Mouse (Mus musculus): Measurements from ENCODE around the gene Colec11.

Gene Colec11

DNA sequence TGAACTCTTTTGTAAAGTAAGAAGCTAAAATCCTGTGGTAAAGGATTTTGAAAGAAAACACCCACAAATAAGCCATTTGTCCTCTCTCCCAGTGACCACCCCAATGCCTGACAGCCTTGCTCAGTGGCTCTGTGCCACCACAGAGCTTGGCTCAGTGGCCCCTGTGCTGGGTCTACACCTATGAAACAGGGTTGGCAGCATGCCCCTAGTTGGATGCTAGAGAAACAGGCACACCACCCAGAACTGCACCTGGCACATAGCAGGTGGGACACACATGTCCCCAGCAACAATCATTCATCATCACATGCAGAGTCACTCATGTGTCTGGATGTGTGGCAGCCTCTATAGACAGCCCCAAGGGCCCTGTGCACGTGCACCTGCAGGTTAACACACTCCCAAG lies 19.7 kb downstream of the Colec11 start:
- in situ Hi-C loops (cut with MboI, MseI) = no loop called here

DNA sequence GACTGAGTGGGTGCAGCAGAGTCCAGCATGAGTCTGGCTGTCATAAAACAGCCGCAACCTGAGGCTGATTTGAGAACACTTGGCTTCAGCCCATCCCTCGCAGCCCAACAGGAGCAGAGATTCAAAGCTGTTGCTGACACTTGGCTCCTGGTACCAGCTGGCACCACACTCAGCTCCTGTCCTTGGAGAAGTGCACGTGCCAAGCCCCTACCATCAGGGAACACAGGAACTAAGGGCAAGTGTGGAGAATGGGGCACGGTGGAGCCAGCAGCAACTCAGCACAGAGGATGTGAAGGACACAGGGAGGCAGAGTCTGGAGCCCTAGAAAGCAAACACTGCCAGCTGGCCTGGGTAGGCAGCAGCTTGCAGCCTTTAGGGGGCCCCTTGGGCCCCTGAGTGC lies 20.9 kb downstream of the Colec11 start:
- in situ Hi-C loops (cut with MboI, MseI) = no loop called here

- in situ Hi-C loops (cut with MboI, MseI) = loop anchor here (25.0 kb wide), 2 partner anchors 1314 to 1439 kb away; no protein-coding TSS in a partner anchor
These were observed 24.6 kb downstream of the Colec11 start for GRCm38 (mm10) chr12:28598526-28598991.

GRCm38 (mm10) chr12:28598110-28598509 lies 25.1 kb downstream of the Colec11 start:
- in situ Hi-C loops (cut with MboI, MseI) = loop anchor here (25.0 kb wide), 2 partner anchors 1314 to 1439 kb away; no protein-coding TSS in a partner anchor

DNA sequence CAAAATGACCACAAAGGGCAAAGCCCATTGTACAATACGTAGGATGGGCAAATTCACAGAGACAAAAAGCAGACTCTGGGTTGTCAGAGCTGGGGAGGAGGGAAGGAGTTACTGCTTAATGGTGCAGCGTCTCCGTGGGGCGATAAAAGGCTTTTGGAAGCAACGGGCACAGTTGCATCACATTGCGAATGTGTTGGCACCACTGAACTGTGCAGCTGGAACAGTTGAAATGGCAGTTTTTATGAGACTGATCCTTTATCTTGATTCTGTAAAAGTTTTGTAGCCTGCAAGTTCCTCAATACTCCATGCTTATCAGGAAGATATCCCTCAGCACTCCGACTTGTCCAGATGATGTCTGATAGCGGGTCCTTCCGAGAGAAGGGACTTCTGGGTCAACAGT lies 25.5 kb downstream of the Colec11 start:
- in situ Hi-C loops (cut with MboI, MseI) = loop anchor here (25.0 kb wide), 2 partner anchors 1315 to 1440 kb away; no protein-coding TSS in a partner anchor

GRCm38 (mm10) chr12:28596851-28597250 lies 26.3 kb downstream of the Colec11 start:
- in situ Hi-C loops (cut with MboI, MseI) = loop anchor here (25.0 kb wide), 2 partner anchors 1315 to 1440 kb away; no protein-coding TSS in a partner anchor

GRCm38 (mm10) chr12:28590428-28590827 lies 32.7 kb downstream of the Colec11 start:
- in situ Hi-C loops (cut with MboI, MseI) = loop anchor here (25.0 kb wide), 2 partner anchors 1322 to 1447 kb away; no protein-coding TSS in a partner anchor

GRCm38 (mm10) chr12:28589090-28589868 lies 33.9 kb downstream of the Colec11 start:
- in situ Hi-C loops (cut with MboI, MseI) = loop anchor here (25.0 kb wide), 2 partner anchors 1323 to 1448 kb away; no protein-coding TSS in a partner anchor

DNA sequence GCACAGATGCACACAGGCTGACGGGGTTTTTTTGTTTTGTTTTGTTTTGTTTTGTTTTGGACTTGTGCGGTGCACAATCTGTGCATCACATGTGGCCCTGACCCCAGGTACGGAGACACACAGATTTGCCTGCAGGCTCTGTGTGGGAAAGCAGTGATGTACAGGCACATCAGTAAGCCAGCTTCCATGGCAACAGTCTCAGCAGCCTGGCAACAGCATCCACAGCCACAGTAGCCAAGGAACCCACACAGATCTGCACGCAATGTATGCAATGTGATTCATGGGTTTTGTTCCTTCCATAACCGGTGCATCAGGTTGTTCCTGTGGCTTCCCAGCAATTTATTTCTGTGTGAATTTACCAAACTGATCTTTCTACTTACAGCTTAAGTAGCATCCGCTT lies 35.2 kb downstream of the Colec11 start:
- in situ Hi-C loops (cut with MboI, MseI) = loop anchor here (25.0 kb wide), 2 partner anchors 1324 to 1449 kb away; no protein-coding TSS in a partner anchor

GRCm38 (mm10) chr12:28584036-28584435 lies 39.1 kb downstream of the Colec11 start:
- in situ Hi-C loops (cut with MboI, MseI) = loop anchor here (25.0 kb wide), 2 partner anchors 1328 to 1453 kb away; no protein-coding TSS in a partner anchor

DNA sequence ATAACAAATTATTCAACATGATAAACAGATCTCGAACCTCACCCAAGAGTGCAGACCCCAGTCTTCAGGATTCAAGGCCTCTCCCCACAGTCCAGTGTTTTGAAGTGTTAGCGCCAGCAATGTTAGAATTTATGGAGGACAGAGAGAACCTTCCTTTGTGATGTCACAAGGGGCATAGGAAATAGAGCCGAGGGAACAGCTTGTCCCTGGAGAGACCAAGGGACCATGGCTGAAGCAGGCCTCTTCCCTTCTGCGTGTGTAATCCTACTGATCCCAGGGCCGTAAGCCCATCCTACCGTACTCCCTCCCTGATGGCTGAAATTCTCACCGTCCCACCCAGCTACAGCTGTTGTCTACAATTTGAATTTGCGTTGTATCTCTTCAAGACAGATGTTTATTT lies 40.8 kb downstream of the Colec11 start, which contains the start of gene Allc:
Gene Allc, minus strand, starts transcription at position 101 of the 400 bp plus-strand sequence.
- in situ Hi-C loops (cut with MboI, MseI) = loop anchor here (25.0 kb wide), 2 partner anchors 1330 to 1455 kb away; no protein-coding TSS in a partner anchor

GRCm38 (mm10) chr12:28579132-28579531 lies 44.0 kb downstream of the Colec11 start:
- in situ Hi-C loops (cut with MboI, MseI) = loop anchor here (25.0 kb wide), 2 partner anchors 1333 to 1458 kb away; no protein-coding TSS in a partner anchor

DNA sequence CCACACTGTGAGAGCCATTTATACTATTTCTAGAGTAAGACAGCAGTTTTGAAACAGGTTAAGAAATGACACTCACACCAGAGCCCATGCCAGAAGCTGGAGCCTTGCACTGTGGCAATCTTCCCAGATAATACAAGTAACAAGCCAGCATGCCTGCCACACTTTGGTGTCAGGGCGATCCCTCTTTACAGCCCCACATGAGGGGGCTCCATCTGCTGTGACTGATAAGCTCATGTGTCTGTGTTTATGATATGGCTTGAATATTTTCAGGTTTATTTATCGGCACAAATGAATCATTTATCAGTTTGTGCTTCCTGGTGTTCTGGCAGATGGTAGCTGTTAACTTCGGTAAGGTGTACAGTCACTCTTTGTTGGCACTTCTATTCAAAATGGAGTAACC lies 45.0 kb downstream of the Colec11 start:
- in situ Hi-C loops (cut with MboI, MseI) = loop anchor here (25.0 kb wide), 2 partner anchors 1334 to 1459 kb away; no protein-coding TSS in a partner anchor

DNA sequence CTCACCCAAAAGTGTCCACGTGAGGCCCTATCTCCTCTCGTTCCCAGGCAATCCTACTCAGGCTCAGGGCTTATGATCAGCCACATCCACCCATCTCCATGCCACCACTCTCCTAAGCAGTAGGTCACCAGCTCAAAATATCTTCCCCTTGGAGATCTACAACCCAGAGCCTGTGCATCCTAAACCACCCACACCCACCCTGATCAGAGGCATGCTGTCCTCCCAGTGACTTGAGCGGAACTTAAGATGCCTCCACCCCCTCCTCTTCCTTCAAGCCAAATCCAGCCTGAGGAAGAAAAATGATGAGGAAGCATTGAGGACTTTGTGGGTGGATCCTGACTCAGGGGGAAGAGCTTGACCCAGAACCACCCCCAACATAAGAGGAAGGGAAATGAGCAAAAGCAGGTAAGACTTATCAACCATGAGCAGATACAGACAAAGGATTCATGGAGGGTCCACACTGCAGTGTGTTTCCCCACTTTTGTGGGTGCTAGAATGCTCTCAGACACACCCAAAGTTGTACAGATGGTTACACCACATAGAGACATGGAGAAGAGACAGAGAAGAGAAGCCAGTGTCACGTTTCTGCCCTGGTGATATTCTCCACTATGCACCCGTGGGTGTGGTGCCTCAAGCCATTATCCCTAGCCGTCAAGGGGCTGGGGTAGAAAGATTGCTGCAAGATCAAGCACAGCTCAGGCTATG lies 47.7 kb downstream of the Colec11 start:
- in situ Hi-C loops (cut with MboI, MseI) = loop anchor here (25.0 kb wide), 2 partner anchors 1337 to 1462 kb away; no protein-coding TSS in a partner anchor

- in situ Hi-C loops (cut with MboI, MseI) = no loop called here
These were observed 50.9 kb downstream of the Colec11 start for GRCm38 (mm10) chr12:28572241-28572640.

- in situ Hi-C loops (cut with MboI, MseI) = no loop called here
These were observed 70.9 kb downstream of the Colec11 start, which contains the start of gene Dcdc2c for GRCm38 (mm10) chr12:28552299-28552698. Gene Dcdc2c (minus strand): TSS chr12:28552399.

GRCm38 (mm10) chr12:28551775-28552174 lies 71.4 kb downstream of the Colec11 start:
- in situ Hi-C loops (cut with MboI, MseI) = no loop called here

- in situ Hi-C loops (cut with MboI, MseI) = no loop called here
These were observed 74.3 kb downstream of the Colec11 start for GRCm38 (mm10) chr12:28548887-28549286.

Data from T-helper 2 cell (primary cell).